Mouse (Mus musculus): ENCODE results near the gene Igtp. TPM values are rescaled to one million over a fixed set of nuclear protein-coding genes. Genes with fewer than 3 reads are reported as not detected.
"Not testable (repeated sequence)": the region's sequence is repeated elsewhere in the genome, so short reads cannot be mapped to it uniquely, and the experiment has no call there.

The Igtp gene
- polyA plus RNA-seq, 1 experiment = 11.7 TPM

DNA sequence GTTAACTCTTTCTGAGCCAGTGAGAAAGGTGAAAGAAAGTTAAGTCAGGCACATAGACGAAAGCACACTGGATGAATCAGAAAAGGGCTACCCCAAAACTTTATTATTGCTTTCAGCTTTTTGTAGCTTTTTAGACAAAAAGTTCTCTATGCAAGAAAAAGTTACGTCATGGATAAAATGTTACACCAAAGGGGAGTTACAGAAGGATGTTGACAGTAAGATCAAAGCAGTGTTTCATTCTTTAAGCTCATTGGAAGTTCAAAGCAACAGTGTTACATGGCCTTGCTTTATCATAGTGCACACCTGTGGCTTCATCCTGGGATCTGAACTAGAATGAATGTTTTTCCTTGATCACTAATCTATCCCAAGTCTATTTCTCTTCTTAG is 12.3 kb downstream of the Igtp start:
- Histone ChIP-seq H3K27ac (ENCODE audit: insufficient read depth, low read length) (no peak overlapping the region), H3K4me1 (ENCODE audit: control insufficient read depth, insufficient read depth, low read length) (no peaks in the 10 kb centered on the region; the same call in 1 of the 2 replicates), H3K4me3 (ENCODE audit: insufficient read depth, low read length) (no peak overlapping the region)
- no peak for TF ChIP-seq CTCF (IDR thresholded peaks at IDR 0.05; ENCODE audit: borderline replicate concordance, insufficient read depth, low read length)
- TF ChIP-seq POLR2A (IDR thresholded peaks at IDR 0.05; ENCODE audit: low read depth, low read length) = no peak

DNA sequence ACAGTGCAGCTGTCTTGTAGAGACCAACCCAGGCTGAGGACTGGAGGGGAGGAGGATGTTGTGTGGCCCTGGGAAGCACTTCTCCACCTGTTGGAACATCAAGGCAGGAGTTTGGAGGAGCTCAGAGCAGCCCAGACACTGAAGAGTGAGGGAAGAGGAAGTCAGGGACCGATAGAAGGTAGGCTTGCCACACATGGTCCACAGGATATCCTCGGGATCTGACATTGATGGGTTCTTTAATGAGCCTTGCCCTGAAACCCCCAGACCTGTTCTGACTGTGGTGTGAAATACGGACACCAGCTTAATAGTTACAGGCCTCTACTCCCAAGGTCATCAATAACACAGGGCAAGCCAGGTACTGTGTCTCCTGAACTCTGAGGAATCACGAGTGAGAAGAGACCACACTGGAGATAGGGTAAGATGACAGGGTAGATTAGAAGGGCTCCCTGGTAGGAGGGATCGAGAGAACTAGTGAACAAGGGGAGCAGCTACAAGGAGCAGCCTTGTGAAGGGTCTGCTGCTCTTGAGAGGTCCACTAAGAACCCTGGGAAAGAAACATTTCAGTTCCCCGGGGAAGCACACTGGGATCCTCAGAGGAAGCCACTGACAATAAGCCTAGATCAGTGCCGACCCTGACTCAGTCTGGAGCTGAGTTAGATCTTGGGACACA is 14.5 kb downstream of the Igtp start:
- H3K4me3 ChIP-seq (ENCODE audit: insufficient read depth, low read length) = no peak overlapping the region

DNA sequence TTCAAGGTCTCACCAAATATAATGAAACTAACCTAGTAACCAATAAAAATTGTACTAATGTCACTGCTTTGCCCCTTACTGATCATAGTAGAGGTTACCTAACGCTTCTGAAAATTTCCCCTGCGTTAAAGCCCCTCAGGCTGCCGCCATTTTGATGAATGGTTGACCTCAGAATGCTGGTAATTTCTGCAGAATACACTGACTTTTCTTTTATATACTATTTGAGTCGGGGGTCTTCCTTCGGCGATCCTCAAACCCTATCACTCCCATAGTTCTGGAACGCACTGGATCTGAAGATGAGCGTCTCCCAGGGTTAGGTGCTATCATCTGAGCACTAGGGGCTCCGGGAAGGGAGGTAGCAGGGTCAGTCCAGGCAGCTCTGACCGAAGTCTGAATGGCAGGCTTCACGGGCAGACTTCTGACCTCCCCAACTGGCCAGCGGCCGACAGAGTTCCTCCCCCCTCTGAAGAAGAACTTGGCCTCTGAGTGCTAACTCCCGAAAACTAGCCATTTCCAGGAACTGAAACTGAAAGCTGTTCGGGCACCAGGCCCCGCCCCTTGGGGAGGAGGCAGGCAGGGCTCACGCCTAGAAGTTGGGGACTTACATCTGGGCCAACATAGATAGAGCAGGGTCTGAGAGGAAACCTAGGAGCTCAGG is 15.2 kb downstream of the Igtp start:
- Histone ChIP-seq H3K27ac (ENCODE audit: insufficient read depth, low read length) (no peak overlapping the region), H3K4me3 (ENCODE audit: insufficient read depth, low read length) (peak overlapping the region; percentile 40), H3K4me1 (ENCODE audit: control insufficient read depth, insufficient read depth, low read length) (no peaks in the 10 kb centered on the region; the same call in 1 of the 2 replicates)
- TF ChIP-seq CTCF (IDR thresholded peaks at IDR 0.05; ENCODE audit: borderline replicate concordance, insufficient read depth, low read length) (no peak), POLR2A (IDR thresholded peaks at IDR 0.05; ENCODE audit: low read depth, low read length) (peak; percentile 57; the same call in 1 of the 2 replicates)

More for the DNA sequence above, 14.5 kb downstream of the Igtp start:
- Histone ChIP-seq H3K27ac (ENCODE audit: insufficient read depth, low read length) (no peak overlapping the region), H3K4me1 (ENCODE audit: control insufficient read depth, insufficient read depth, low read length) (no peaks in the 10 kb centered on the region; the same call in 1 of the 2 replicates)
- TF ChIP-seq POLR2A (IDR thresholded peaks at IDR 0.05; ENCODE audit: low read depth, low read length) (no peak), CTCF (IDR thresholded peaks at IDR 0.05; ENCODE audit: borderline replicate concordance, insufficient read depth, low read length) (no peak)

DNA sequence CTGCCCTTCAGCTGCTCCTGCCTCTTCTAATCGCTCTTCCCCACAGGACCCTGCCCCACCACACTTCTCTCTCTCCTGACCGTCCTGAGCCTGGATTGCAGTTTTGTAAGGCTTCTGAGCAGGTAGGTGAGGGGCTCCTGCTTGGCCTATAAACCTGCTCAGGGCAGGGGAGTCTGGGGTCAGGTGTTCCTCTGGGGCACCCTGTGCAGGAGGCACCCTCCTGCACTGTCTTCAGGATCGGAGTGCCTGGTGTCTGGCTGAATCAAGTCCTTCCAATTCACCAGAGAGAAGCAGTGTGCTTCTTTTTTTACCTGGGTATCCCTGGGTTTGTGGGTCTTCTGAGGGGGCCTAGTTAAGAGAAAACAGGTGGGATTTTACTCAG is 15.7 kb downstream of the Igtp start:
- TF ChIP-seq POLR2A (IDR thresholded peaks at IDR 0.05; ENCODE audit: low read depth, low read length) = 0 out of 2 replicates have a peak, but pooled peaks have one; percentile 25
- H3K4me3 ChIP-seq (ENCODE audit: insufficient read depth, low read length) = peak overlapping the region; percentile 40

DNA sequence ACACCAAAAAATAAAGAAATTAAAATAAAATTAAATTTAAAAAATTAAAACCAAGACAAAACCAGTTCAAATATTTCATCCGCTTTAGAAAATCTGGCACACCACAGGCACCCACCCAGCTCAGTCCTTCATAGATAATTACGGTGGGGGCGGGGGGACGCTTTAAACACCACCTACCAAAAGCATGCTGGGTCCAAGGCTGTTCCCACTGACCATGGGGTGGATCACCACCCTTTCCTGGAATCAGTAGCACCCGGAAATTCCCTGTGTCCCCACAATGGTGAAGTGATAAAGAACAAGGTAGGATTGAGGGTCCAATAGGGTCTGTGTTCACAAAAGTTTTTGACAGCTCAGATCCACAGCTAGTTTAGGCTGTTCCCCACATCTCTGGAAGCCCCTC is 16.5 kb downstream of the Igtp start:
- TF ChIP-seq POLR2A (IDR thresholded peaks at IDR 0.05; ENCODE audit: low read depth, low read length) (no peak), CTCF (IDR thresholded peaks at IDR 0.05; ENCODE audit: borderline replicate concordance, insufficient read depth, low read length) (no peak)
- Histone ChIP-seq H3K27ac (ENCODE audit: insufficient read depth, low read length) (no peak overlapping the region), H3K4me1 (ENCODE audit: control insufficient read depth, insufficient read depth, low read length) (no peaks in the 10 kb centered on the region), H3K4me3 (ENCODE audit: insufficient read depth, low read length) (no peak overlapping the region)

More for the DNA sequence above, 15.7 kb downstream of the Igtp start:
- not testable (repeated sequence) for H3K4me1 ChIP-seq (ENCODE audit: control insufficient read depth, insufficient read depth, low read length); H3K27ac ChIP-seq (ENCODE audit: insufficient read depth, low read length)

DNA sequence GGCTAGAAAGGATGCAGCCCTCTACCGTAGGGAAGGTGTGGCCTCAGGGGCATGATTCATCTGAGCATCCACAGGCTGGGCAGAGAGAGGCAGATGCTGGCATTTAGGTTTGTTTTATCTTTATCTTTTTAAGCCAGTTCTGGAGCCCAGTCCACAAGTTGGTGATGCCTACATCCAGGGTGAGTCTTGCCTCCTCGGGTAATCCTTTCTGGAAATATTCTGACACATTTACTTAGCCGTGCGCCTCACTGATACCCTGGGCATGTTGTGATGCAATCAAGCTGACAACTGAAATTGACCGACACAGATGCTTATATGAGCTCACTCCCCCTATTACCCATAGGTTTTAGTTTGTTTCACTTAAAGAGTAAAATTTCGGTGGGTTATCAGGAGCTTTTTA is 17.5 kb downstream of the Igtp start:
- Histone ChIP-seq H3K4me3 (ENCODE audit: insufficient read depth, low read length) (no peak overlapping the region), H3K27ac (ENCODE audit: insufficient read depth, low read length) (no peak overlapping the region), H3K4me1 (ENCODE audit: control insufficient read depth, insufficient read depth, low read length) (no peaks in the 10 kb centered on the region)
- TF ChIP-seq POLR2A (IDR thresholded peaks at IDR 0.05; ENCODE audit: low read depth, low read length) (no peak), CTCF (IDR thresholded peaks at IDR 0.05; ENCODE audit: borderline replicate concordance, insufficient read depth, low read length) (no peak)

DNA sequence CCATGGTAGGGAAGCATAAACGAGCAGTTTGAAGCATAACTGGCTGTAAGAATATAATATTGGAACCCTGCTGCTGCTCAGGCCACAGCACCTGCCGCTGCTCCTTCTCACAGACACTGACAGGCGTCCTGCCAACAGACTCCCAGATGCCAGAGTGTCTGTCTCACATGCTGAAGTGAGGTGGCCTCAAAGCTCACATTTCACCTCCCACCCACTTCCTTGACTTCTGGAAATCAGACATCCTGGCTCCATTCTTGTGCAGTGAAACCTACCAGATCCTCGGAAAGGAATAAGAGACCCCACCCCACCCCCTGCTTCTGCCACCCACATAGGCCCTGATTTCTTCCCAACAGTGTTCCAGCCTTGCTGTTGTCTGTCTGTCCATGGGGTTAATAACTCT is 24.4 kb downstream of the Igtp start:
- no peak overlapping the region for H3K27ac ChIP-seq (ENCODE audit: insufficient read depth, low read length)
- TF ChIP-seq CTCF (IDR thresholded peaks at IDR 0.05; ENCODE audit: borderline replicate concordance, insufficient read depth, low read length) (no peak), POLR2A (IDR thresholded peaks at IDR 0.05; ENCODE audit: low read depth, low read length) (no peak)
- H3K4me3 ChIP-seq (ENCODE audit: insufficient read depth, low read length) = no peak overlapping the region
- H3K4me1 ChIP-seq (ENCODE audit: control insufficient read depth, insufficient read depth, low read length) = peaks cover 5% of the 10 kb centered on the region; the same call in 1 of the 2 replicates

DNA sequence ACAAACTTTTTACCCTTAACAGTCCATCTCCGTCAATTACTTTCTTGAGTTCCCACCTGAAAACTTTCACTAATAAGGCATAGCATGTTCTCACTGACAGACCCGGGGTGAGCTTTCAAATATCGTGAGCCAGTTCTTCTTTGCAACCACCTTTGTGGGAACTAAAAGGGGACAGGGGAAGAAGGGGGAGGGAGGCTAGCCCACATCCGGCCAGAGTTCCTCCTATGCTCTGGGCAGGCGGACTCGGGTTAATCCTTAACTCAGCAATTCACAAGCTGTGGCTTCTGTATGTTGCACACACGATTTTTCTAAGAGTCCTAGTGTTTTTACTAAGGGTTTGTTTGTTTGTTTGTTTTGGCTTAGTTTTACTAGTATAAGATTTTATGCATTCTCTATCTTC is 25.0 kb downstream of the Igtp start:
- H3K27ac ChIP-seq (ENCODE audit: insufficient read depth, low read length) = no peak overlapping the region
- no peak overlapping the region for H3K4me3 ChIP-seq (ENCODE audit: insufficient read depth, low read length)
- peaks cover 5% of the 10 kb centered on the region; the same call in 1 of the 2 replicates for H3K4me1 ChIP-seq (ENCODE audit: control insufficient read depth, insufficient read depth, low read length)
- TF ChIP-seq CTCF (IDR thresholded peaks at IDR 0.05; ENCODE audit: borderline replicate concordance, insufficient read depth, low read length) = no peak
- no peak for TF ChIP-seq POLR2A (IDR thresholded peaks at IDR 0.05; ENCODE audit: low read depth, low read length)

DNA sequence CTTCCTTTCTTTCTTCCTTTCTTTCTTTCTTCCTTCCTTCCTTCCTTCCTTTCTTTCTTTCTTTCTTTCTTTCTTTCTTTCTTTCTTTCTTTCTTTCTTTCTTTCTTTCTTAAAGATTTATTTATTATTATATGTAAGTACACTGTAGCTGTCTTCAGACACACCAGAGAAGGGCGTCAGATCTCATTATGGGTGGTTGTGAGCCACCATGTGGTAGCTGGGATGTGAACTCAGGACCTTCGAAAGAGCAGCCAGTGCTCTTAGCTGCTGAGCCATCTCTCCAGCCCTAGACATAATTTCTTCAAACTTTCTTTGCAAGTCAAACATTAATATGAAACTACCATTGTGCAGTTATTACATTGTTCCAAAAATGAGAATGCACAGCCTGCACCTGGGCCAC is 25.5 kb downstream of the Igtp start:
- not testable (repeated sequence) for H3K4me3 ChIP-seq (ENCODE audit: insufficient read depth, low read length); H3K27ac ChIP-seq (ENCODE audit: insufficient read depth, low read length); H3K4me1 ChIP-seq (ENCODE audit: control insufficient read depth, insufficient read depth, low read length)

DNA sequence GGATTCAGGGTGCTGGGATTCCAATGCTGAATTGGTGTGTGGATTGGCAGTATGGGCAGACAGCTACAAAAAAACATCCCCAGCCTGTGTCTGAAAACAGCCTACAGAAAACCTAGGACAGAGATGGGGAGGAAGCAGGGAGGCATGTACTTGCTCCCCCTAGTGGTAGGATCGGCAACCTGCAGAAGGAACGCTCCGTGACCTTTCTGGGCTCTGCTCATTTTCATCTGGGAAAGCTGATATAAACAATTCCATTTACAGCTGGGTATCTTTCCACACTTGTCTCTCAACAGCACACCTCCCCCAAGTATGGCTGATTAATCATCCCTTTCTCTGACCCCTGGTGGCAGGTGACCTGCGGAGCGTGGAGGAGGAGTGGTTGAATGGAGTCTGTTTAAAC is 26.3 kb downstream of the Igtp start:
- H3K4me1 ChIP-seq (ENCODE audit: control insufficient read depth, insufficient read depth, low read length) = peaks cover 5% of the 10 kb centered on the region; the same call in 1 of the 2 replicates
- no peak overlapping the region for H3K4me3 ChIP-seq (ENCODE audit: insufficient read depth, low read length)
- no peak overlapping the region for H3K27ac ChIP-seq (ENCODE audit: insufficient read depth, low read length)
- TF ChIP-seq POLR2A (IDR thresholded peaks at IDR 0.05; ENCODE audit: low read depth, low read length) (no peak), CTCF (IDR thresholded peaks at IDR 0.05; ENCODE audit: borderline replicate concordance, insufficient read depth, low read length) (peak; percentile 93)

Measured in embryonic fibroblast, embryonic 13.5 days (primary cell).